Mouse (Mus musculus): ENCODE results near the gene Gm17027.
"Not testable (repeated sequence)": the region's sequence is repeated elsewhere in the genome, so short reads cannot be mapped to it uniquely, and the experiment has no call there.

Gm17027 gene

DNA sequence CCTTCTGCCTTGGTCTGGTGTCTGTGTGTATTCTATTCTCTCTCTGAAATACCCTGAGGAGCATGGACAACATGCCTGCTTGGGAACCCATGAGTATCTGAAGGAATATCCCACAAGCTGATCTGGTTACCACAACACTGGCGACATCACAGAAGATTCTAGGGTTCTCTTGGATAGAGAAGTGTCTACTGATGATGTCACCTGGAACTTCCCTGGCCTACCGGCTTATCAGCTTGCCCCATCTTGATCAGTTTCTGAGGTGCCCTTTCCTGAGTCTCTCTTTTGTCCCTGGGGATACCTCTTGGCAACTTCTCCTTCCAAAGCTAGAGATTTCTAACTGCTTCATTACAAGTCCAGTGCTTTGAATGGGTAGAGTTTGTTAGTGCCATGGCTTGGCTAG is at the start of gene Gm17027:
TSS of gene Gm17027 (minus strand) at position 101 of the 400 bp plus-strand sequence.
- DNase-seq (ENCODE audit: low read depth): not testable (repeated sequence)

- DNase-seq (ENCODE audit: low read depth): not testable (repeated sequence)
These were observed 28.3 kb upstream of the Gm17027 start, which contains the start of gene Gm3573 for GRCm38 (mm10) chr14:42190691-42191090. Gene Gm3573, minus strand, starts transcription at chr14:42190791.

GRCm38 (mm10) chr14:42183936-42184335 is 21.5 kb upstream of the Gm17027 start:
- DNase-seq (ENCODE audit: low read depth): not testable (repeated sequence)

DNA sequence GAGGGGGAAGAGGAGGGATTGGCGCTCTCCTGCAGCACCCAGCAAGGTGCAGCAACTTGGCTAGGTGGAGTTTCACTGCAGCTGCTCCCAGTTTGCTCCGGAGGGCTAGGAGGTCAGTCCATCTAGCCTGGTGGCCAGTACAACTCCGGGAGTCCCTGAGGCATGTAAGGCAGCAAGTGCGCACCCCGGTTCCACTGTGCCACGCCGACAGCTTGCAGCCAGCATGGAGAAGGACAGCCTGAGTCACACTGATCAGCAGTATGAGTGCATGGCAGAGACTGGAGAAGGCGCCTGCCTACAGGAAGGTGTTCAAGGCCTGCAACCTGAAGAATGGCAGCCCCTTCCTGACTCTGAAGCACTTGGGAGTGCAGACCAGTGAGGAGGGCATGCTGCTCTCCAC is 27.9 kb downstream of the Gm17027 start:
- DNase-seq (ENCODE audit: low read depth): not testable (repeated sequence)

- DNase-seq (ENCODE audit: low read depth): not testable (repeated sequence)
These were observed 28.6 kb downstream of the Gm17027 start for GRCm38 (mm10) chr14:42133806-42134205.

DNA sequence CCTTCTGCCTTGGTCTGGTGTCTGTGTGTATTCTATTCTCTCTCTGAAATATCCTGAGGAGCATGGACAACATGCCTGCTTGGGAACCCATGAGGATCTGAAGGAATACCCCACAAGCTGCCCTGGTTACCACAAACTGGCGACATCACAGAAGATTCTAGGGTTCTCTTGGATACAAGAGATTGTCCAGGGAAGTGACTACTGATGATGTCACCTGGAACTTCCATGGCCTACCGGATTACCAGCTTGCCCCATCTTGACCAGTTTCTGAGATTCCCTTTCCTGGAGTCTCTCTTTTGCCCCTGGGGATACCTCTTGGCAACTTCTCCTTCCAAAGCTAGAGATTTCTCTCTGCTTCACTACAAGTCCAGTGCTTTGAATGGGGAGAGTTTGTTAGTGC is 45.2 kb downstream of the Gm17027 start, which contains the start of gene Gm7951:
TSS of gene Gm7951 (minus strand) at position 101 of the 400 bp plus-strand sequence.
- DNase-seq (ENCODE audit: low read depth): not testable (repeated sequence)
